Mouse (Mus musculus): ENCODE data around the gene Gm7982.
"Not testable (repeated sequence)": the region's sequence is repeated elsewhere in the genome, so short reads cannot be mapped to it uniquely, and the experiment has no call there.

Gene Gm7982

GRCm38 (mm10) chr5:95741714-95742113 lies at the start of gene Gm7982:
Gene Gm7982 (plus strand): TSS chr5:95742014.
- not testable (repeated sequence) for DNase-seq

- DNase-seq = not testable (repeated sequence)
These were observed 5.7 kb upstream of the Gm7982 start, which contains the start of gene Gm7978 for GRCm38 (mm10) chr5:95736073-95736472. Gene Gm7978 (minus strand): TSS chr5:95736173.

GRCm38 (mm10) chr5:95775690-95776089 lies 33.9 kb downstream of the Gm7982 start, which contains the start of gene E330014E10Rik:
Gene E330014E10Rik (plus strand): TSS chr5:95775990.
- not testable (repeated sequence) for DNase-seq
